Mouse (Mus musculus) olfactory bulb, adult 2 months (tissue): ENCODE data around the gene Rangap1. TPM values are rescaled to one million over a fixed set of nuclear protein-coding genes. Genes with fewer than 3 reads are reported as not detected.

Source experiments
- H3K27ac ChIP-seq: fragments of 200-500 bp; 2 replicates; pipeline ENCODE4 v1.5.1; 2012; ENCODE audit warnings: low read depth, low read length; ENCODE audit not compliant: insufficient read depth
- H3K4me1 ChIP-seq: fragments of 200-500 bp; 2 replicates; pipeline ENCODE4 v1.6.1; 2012; ENCODE audit warnings: low read length; ENCODE audit not compliant: control insufficient read depth, insufficient read depth
- H3K4me3 ChIP-seq: fragments of 200-500 bp; 2 replicates; pipeline ENCODE4 v1.5.1; 2012; ENCODE audit warnings: mild to moderate bottlenecking, low read depth, low read length, moderate library complexity; ENCODE audit not compliant: insufficient read depth
- CTCF ChIP-seq: fragments of 200-500 bp; IDR thresholded peaks from 2 replicates; pipeline ENCODE4 v1.5.1; 2012; ENCODE audit warnings: low read depth, mild to moderate bottlenecking, low read length, moderate library complexity; ENCODE audit not compliant: insufficient read depth
- POLR2A ChIP-seq: fragments of 200-500 bp; IDR thresholded peaks from 2 replicates; pipeline ENCODE4 v1.6.1; 2012; ENCODE audit warnings: mild to moderate bottlenecking, low read depth, low read length, moderate library complexity; ENCODE audit not compliant: insufficient read depth
- WGBS: fragments of 180-500 bp; shearing (Covaris S2); methylation state at CpG from one replicate; pipeline ENCODE4 v1.1.7; 2018; 5-methylcytosine and 5-hydroxymethylcytosine counted together
- polyA plus RNA-seq: library from polyadenylated mRNA; stranded (reverse); fragments of >200 nt; gene quantifications from 2 replicates; pipeline ENCODE4 v1.2.4, GENCODE M21; 2012; ENCODE audit warnings: low replicate concordance; ENCODE audit not compliant: missing spikeins, insufficient read depth, insufficient read length

Rangap1 gene
- polyA plus RNA-seq, 1 experiment: not detected

DNA sequence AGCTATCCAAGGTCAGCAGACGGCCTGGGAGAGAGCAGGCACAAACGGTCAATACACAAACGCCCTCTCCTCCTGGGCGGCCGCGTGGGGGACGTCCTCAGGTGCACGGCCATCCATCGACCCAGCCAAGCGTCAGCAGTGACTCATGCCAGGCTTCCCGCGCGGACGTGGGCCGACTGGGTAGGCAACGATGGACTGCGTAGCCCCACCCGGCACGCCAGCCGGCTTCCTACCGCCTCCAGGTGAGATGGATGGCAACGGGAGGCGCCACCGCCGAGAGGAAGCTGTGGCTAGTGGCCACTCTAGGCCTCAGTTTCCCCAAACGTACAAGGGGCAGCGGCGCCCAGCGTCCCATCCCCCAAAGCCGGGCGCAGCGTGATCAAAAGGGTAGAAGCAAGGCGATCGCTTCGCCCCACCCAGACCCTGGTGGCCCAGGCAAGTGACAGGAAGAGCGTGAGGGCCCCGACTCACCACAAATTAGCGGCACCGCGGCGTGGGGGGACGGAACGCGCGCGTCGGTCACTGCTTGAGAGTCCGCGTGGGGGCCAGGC, 16.0 kb downstream of the Rangap1 start:
- Histone ChIP-seq H3K27ac (no peak overlapping the region), H3K4me3 (peak overlapping the region; percentile 96), H3K4me1 (peaks cover 4% of the 10 kb centered on the region; the same call in 1 of the 2 replicates)
- TF ChIP-seq CTCF (no peak), POLR2A (no peak)
- under 1% methylated on average over 49 of the region's 49 CpGs for WGBS

- no peak overlapping the region for H3K27ac ChIP-seq
- TF ChIP-seq CTCF (no peak), POLR2A (no peak)
- H3K4me3 ChIP-seq: no peak overlapping the region
- H3K4me1 ChIP-seq: peaks cover 4% of the 10 kb centered on the region; the same call in 1 of the 2 replicates
- WGBS: 90% methylated on average over 8 of the region's 8 CpGs
These were observed 19.4 kb downstream of the Rangap1 start for GRCm38 (mm10) chr15:81725965-81726364.

- TF ChIP-seq CTCF (no peak), POLR2A (no peak)
- Histone ChIP-seq H3K4me1 (peaks cover 8% of the 10 kb centered on the region), H3K4me3 (no peak overlapping the region), H3K27ac (no peak overlapping the region)
- WGBS: 94% methylated on average over 11 of the region's 11 CpGs
These were observed 21.7 kb downstream of the Rangap1 start for GRCm38 (mm10) chr15:81723653-81724052.

DNA sequence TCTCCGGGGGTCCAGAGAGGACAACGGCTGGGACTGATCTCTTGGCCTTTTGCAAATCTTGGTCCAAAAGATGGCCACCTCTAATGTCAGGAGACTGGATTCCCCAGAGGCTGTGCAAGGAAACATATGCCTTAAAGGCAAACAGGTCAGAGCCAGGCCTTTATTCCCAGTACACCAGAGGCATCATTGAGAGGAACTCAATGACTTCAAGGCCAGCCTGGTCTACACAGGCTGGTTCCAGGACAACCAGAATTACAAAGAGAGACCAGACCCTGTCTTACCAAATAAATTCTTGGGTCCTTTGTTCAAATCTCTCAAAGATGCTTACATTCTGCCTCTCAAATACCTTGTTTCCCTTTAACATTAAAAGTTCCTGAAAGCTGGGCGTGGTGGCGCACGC, 23.0 kb downstream of the Rangap1 start:
- no peak overlapping the region for H3K4me3 ChIP-seq
- peaks cover 14% of the 10 kb centered on the region for H3K4me1 ChIP-seq
- TF ChIP-seq CTCF: no peak
- TF ChIP-seq POLR2A: no peak
- H3K27ac ChIP-seq: no peak overlapping the region
- WGBS: 93% methylated on average over 5 of the region's 5 CpGs

- Histone ChIP-seq H3K27ac (no peak overlapping the region; the same call in 1 of the 2 replicates), H3K4me1 (peaks cover 14% of the 10 kb centered on the region), H3K4me3 (no peak overlapping the region)
- 90% methylated on average over 6 of the region's 6 CpGs for WGBS
- TF ChIP-seq CTCF (no peak), POLR2A (no peak)
These were observed 26.2 kb downstream of the Rangap1 start for GRCm38 (mm10) chr15:81719139-81719531.

GRCm38 (mm10) chr15:81718336-81719138, 26.8 kb downstream of the Rangap1 start:
- H3K4me3 ChIP-seq: no peak overlapping the region
- 55% methylated on average over 9 of the region's 9 CpGs for WGBS
- TF ChIP-seq POLR2A (no peak), CTCF (no peak)
- peaks cover 14% of the 10 kb centered on the region for H3K4me1 ChIP-seq
- peak overlapping the region; percentile 71 for H3K27ac ChIP-seq

- WGBS: 41% methylated on average over 6 of the region's 6 CpGs
These were observed 31.6 kb downstream of the Rangap1 start for GRCm38 (mm10) chr15:81713742-81714141.

DNA sequence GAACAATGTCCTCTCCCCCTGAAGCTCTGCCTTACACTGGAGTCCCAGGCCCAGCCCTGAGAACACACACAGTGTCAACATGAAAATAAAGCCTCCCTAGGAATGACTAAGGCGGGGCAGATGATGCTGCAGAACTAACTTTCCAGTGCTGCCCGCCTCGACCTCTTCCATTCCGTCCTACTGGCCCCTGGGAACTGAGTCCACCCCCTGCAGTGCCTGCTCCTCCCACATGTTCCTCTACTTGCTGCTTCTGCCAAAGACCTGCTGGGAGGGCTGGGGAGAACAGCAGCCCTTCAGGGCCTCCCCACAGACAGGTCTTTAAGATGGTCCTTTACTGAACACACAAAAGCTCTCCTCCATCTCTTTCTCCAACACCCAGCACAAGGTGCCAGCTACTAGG, 34.5 kb downstream of the Rangap1 start:
- no peak overlapping the region for H3K27ac ChIP-seq
- WGBS: 54% methylated on average over 4 of the region's 4 CpGs
- H3K4me3 ChIP-seq: no peak overlapping the region
- TF ChIP-seq CTCF: no peak
- TF ChIP-seq POLR2A: no peak
- H3K4me1 ChIP-seq: peaks cover 5% of the 10 kb centered on the region

More at GRCm38 (mm10) chr15:81713742-81714141, 31.6 kb downstream of the Rangap1 start:
- TF ChIP-seq POLR2A (no peak), CTCF (no peak)
- peaks cover 14% of the 10 kb centered on the region for H3K4me1 ChIP-seq
- H3K27ac ChIP-seq: peak overlapping the region; percentile 64; the same call in 1 of the 2 replicates
- no peak overlapping the region for H3K4me3 ChIP-seq

DNA sequence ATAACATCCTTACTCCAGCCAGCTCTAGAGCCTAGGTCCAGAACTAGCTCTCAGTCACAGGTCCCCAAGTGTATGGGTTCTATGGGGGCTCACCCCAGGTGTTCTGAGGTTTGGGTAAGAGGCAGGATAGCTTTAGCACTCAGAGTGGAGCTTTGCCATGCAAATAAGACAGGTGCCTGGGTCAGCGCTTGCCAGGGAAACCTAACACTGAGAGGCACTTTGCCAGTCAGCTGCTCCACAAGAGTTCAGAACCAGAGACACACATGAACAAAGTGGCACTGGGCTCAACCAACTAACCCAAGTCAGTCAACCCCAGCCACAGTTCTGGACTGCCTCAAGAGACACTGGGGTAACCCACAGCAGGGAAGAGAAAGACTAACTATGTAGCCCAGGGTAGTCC, 35.6 kb downstream of the Rangap1 start:
- 93% methylated on average over 1 of the region's 1 CpGs for WGBS
- no peak for TF ChIP-seq CTCF
- TF ChIP-seq POLR2A: no peak
- Histone ChIP-seq H3K4me1 (peaks cover 5% of the 10 kb centered on the region), H3K4me3 (no peak overlapping the region), H3K27ac (no peak overlapping the region)
